Mouse (Mus musculus) small intestine, adult 2 months (tissue): Measurements from ENCODE around the gene Sparcl1. TPM values are rescaled to one million over a fixed set of nuclear protein-coding genes. Genes with fewer than 3 reads are reported as not detected.

Source experiments
- H3K27ac ChIP-seq: fragments of 200-500 bp; 2 replicates; pipeline ENCODE4 v1.5.1; 2012; ENCODE audit warnings: low read depth, low read length, control low read depth, inconsistent platforms; ENCODE audit not compliant: insufficient read depth
- H3K27me3 ChIP-seq: fragments of 200-500 bp; 2 replicates; pipeline ENCODE4 v1.6.1; 2012; ENCODE audit warnings: mild to moderate bottlenecking, moderate library complexity, low read length, inconsistent platforms; ENCODE audit not compliant: control insufficient read depth, insufficient read depth
- H3K36me3 ChIP-seq: fragments of 200-500 bp; 2 replicates; pipeline ENCODE4 v1.6.1; 2012; ENCODE audit warnings: mild to moderate bottlenecking, low read length, control low read depth, inconsistent platforms; ENCODE audit not compliant: control insufficient read depth, insufficient read depth
- H3K4me1 ChIP-seq: fragments of 200-500 bp; 2 replicates; pipeline ENCODE4 v1.6.1; 2012; ENCODE audit warnings: low read length, inconsistent platforms, mixed read lengths; ENCODE audit not compliant: control insufficient read depth, insufficient read depth, insufficient read length
- H3K4me3 ChIP-seq: fragments of 200-500 bp; 2 replicates; pipeline ENCODE4 v1.5.1; 2012; ENCODE audit warnings: low read depth, mild to moderate bottlenecking, control low read depth, inconsistent platforms, low read length, moderate library complexity
- CTCF ChIP-seq: fragments of 200-500 bp; IDR thresholded peaks from 2 replicates; pipeline ENCODE4 v1.5.1; 2012; ENCODE audit warnings: low read depth, mild to moderate bottlenecking, control low read depth, inconsistent platforms, low read length, moderate library complexity, mixed read lengths; ENCODE audit not compliant: insufficient replicate concordance, insufficient read length; ENCODE audit errors: extremely low read depth
- POLR2A ChIP-seq: fragments of 200-500 bp; IDR thresholded peaks from 2 replicates; pipeline ENCODE4 v1.6.1; 2012; ENCODE audit warnings: low read depth, mild to moderate bottlenecking, control low read depth, inconsistent platforms, low read length, moderate library complexity
- WGBS: fragments of 180-500 bp; shearing (Covaris S2); methylation state at CpG from one replicate; pipeline ENCODE4 v1.1.7; 2018; 5-methylcytosine and 5-hydroxymethylcytosine counted together
- polyA plus RNA-seq: library from polyadenylated mRNA; depleted of rRNA; stranded (reverse); fragments of >200 nt; gene quantifications from 2 replicates; pipeline ENCODE4 v1.2.3, GENCODE M21; 2012

The Sparcl1 gene
- polyA plus RNA-seq, 1 experiment, result 28.8 TPM

- Histone ChIP-seq H3K4me1 (no peaks in the 10 kb centered on the region), H3K4me3 (no peak overlapping the region), H3K36me3 (peaks cover 46% of the 10 kb centered on the region), H3K27me3 (no peaks in the 10 kb centered on the region), H3K27ac (no peak overlapping the region)
- whole genome bisulfite sequencing, result 92% methylated on average over 11 of the region's 11 CpGs
- TF ChIP-seq CTCF (no peak), POLR2A (no peak)
Measured at GRCm38 (mm10) chr5:104062773-104063551, 50.6 kb downstream of the Sparcl1 start.

- Histone ChIP-seq H3K4me3 (no peak overlapping the region), H3K27ac (no peak overlapping the region), H3K27me3 (no peaks in the 10 kb centered on the region), H3K4me1 (no peaks in the 10 kb centered on the region), H3K36me3 (peaks cover 46% of the 10 kb centered on the region)
- TF ChIP-seq CTCF (no peak), POLR2A (no peak)
- WGBS, result 91% methylated on average over 13 of the region's 13 CpGs
Measured at GRCm38 (mm10) chr5:104061936-104062772, 51.4 kb downstream of the Sparcl1 start.

GRCm38 (mm10) chr5:104060429-104060828 lies 53.1 kb downstream of the Sparcl1 start:
- 93% methylated on average over 5 of the region's 5 CpGs for WGBS
- peaks cover 49% of the 10 kb centered on the region for H3K36me3 ChIP-seq
- no peak overlapping the region for H3K27ac ChIP-seq
- no peaks in the 10 kb centered on the region for H3K27me3 ChIP-seq
- no peaks in the 10 kb centered on the region for H3K4me1 ChIP-seq
- no peak for TF ChIP-seq CTCF
- no peak for TF ChIP-seq POLR2A
- H3K4me3 ChIP-seq, result no peak overlapping the region

- H3K36me3 ChIP-seq, result peaks cover 44% of the 10 kb centered on the region
- H3K4me1 ChIP-seq, result no peaks in the 10 kb centered on the region
- H3K4me3 ChIP-seq, result no peak overlapping the region
- no peaks in the 10 kb centered on the region for H3K27me3 ChIP-seq
- 84% methylated on average over 9 of the region's 9 CpGs for WGBS
- no peak for TF ChIP-seq POLR2A
- TF ChIP-seq CTCF, result no peak
- no peak overlapping the region; the same call in 1 of the 2 replicates for H3K27ac ChIP-seq
Measured at GRCm38 (mm10) chr5:104059628-104060027, 53.9 kb downstream of the Sparcl1 start.

- no peaks in the 10 kb centered on the region for H3K4me1 ChIP-seq
- WGBS, result 56% methylated on average over 15 of the region's 15 CpGs
- no peak overlapping the region for H3K27ac ChIP-seq
- H3K27me3 ChIP-seq, result no peaks in the 10 kb centered on the region
- peaks cover 42% of the 10 kb centered on the region for H3K36me3 ChIP-seq
- H3K4me3 ChIP-seq, result no peak overlapping the region
- TF ChIP-seq POLR2A (no peak), CTCF (peak; percentile 78; the same call in 1 of the 2 replicates)
Measured at GRCm38 (mm10) chr5:104058021-104058420, 55.5 kb downstream of the Sparcl1 start.

- no peaks in the 10 kb centered on the region for H3K4me1 ChIP-seq
- 85% methylated on average over 7 of the region's 7 CpGs for WGBS
- H3K36me3 ChIP-seq, result peaks cover 32% of the 10 kb centered on the region
- TF ChIP-seq POLR2A (no peak), CTCF (no peak)
- no peak overlapping the region for H3K27ac ChIP-seq
- no peak overlapping the region for H3K4me3 ChIP-seq
- no peaks in the 10 kb centered on the region for H3K27me3 ChIP-seq
Measured at GRCm38 (mm10) chr5:104056295-104056694, 57.2 kb downstream of the Sparcl1 start.

GRCm38 (mm10) chr5:104055816-104056215 lies 57.7 kb downstream of the Sparcl1 start:
- H3K4me1 ChIP-seq, result no peaks in the 10 kb centered on the region
- H3K4me3 ChIP-seq, result no peak overlapping the region
- H3K36me3 ChIP-seq, result peaks cover 32% of the 10 kb centered on the region
- no peak overlapping the region for H3K27ac ChIP-seq
- TF ChIP-seq POLR2A (no peak), CTCF (no peak)
- 84% methylated on average over 4 of the region's 4 CpGs for WGBS
- H3K27me3 ChIP-seq, result no peaks in the 10 kb centered on the region
